Mouse (Mus musculus) gonadal fat pad, adult 2 months (tissue): ENCODE data around the gene Tnnt1. TPM values are rescaled to one million over a fixed set of nuclear protein-coding genes. Genes with fewer than 3 reads are reported as not detected.
"Not testable (repeated sequence)": the region's sequence is repeated elsewhere in the genome, so short reads cannot be mapped to it uniquely, and the experiment has no call there.

ENCODE experiments used
- DNase-seq: peaks from one replicate; pipeline ENCODE4 v3.0.0-alpha.2; 2012; ENCODE audit warnings: low read depth
- polyA plus RNA-seq: library from polyadenylated mRNA; depleted of rRNA; stranded (reverse); fragments of >200 nt; gene quantifications from 2 replicates; pipeline ENCODE4 v1.2.3, GENCODE M21; 2012; rRNA removed

Gene Tnnt1
- polyA plus RNA-seq: 4.9 and 8.0 TPM in 2 replicates

DNA sequence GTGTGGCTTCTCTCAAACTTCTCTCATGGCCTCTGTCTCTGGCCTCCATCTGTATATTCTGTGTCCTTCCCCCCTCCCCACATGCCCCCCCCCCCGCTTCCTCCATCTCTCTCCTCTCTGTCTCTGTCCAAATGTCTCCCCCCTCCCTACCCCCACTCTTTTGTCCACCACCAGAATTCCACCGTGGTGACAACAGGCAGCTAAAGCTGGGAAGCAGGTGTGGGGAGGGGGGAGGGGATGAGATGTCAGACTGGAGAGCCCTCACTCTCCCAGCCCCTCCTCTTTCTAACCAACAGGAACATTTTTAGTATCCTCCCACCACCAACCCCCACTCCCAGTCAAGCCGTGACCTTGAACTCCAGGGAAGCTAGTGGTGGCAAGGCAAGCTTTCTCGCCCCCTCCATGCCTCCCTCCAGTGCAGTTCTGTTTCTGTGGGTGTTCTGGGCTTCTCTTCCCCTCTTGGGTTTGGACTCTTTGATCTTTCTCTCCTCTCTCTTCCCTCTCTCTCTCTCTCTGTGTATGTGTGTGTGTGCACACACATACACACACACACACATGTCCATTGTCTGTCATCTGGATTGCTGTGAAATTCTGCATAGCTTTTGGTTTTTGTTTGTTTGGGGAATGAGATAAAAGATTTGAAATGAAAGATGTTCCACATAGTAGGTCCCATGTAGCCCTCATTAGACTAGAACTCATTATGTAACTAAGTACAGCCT lies at the start of gene Tnnt1:
Gene Tnnt1, minus strand, starts transcription at position 51 of the 719 bp plus-strand sequence.
- no peak for DNase-seq

DNA sequence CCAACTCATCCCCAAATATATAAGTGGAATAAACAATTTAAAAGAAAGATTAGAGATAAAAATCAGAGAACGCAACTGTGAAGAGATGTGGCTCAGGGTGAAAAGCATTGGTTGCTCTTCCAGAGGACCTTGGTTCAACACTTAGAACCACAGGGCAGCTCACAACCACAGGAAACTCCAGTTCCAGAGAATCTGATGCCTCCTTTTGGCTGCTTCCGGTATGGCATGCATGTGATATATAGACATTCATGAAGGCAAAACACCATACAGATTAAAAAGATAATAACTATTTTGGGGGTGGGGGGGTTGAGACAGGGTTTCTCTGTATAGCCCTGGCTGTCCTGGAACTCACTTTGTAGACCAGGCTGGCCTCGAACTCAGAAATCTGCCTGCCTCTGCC lies 46.5 kb upstream of the Tnnt1 start:
- DNase-seq: no peak

DNA sequence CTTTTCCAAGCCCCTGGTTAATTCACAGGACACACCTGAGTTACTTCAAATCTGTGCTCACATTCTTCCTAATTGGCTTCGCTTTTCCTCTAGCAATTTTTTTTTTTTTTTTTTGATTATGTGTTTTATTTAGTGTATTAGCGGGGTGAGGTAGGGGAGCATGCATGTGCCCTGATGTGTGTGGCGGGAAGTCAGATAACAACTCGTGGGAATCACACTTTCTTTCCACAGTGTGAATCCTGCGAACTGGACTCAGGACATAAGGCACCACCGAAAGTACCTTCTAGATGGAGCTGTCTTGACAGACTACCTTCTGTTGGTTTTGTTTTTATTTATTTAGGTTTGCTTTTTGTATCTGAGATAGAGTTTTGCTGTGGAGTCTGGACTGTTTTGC lies 41.0 kb upstream of the Tnnt1 start:
- DNase-seq: no peak

DNA sequence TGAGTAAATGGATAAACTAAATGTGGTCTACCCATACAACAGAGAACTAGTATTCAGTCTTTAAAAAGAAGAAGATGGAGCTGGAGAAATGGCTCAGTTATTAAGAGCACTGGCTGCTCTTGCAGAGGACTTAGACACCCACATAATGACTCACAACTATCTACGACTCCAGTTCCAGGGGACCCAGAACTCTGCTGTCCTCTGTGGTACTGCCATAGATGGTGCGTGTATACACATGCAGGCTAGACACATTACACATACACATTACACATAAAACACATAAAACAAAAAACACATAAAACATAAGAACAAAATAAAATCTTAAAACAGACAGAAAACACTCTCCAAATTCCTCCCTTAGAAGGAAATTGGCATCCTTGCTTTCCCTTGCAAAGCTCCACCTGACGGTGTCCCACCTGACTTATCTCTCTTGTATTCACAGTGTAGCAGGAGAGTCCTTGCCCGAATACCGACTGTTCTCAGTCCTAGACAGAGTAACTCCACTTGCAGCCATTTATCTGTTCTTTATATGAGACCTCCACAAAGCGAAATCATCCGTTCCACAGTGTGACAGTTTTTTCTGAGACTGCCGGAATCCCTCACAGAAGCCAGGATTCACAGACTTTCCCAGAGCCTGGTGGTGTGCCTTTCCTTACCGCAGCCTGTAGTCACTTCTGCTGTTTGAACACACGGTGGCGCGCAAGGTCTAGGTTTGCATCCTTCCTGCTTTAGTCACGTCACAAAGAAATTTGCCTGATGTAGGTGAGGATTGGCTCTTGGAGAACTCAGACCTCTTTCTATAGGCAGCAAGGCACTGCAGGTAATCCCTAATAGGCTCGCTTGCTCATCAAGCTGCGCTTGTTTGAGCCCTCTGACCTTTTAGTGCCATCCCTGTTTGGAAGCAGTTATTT lies 40.3 kb upstream of the Tnnt1 start:
- no peak for DNase-seq

DNA sequence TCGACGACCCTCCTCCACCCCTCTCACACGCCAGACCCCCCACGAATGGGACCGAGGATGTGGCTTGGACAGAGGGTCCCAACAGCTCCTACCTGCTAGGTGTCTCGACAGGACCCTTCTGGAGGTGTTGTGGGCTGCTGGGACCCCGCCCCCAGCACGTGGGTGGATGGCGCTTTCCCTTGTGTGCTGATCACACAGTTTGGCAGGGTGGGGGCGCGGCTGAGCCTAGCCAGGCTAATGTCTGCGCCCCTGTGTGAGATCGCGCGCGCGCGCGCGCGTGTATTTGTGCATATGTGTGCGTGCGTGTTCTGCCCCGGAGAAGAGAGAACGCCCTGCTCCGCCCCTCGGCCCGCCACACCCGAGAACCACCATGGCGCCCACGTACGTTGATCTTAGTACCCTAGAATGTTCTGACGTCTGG lies 31.0 kb upstream of the Tnnt1 start, which contains the start of gene Syt5:
Gene Syt5, minus strand, starts transcription at position 321 of the 421 bp plus-strand sequence.
- no peak for DNase-seq

DNA sequence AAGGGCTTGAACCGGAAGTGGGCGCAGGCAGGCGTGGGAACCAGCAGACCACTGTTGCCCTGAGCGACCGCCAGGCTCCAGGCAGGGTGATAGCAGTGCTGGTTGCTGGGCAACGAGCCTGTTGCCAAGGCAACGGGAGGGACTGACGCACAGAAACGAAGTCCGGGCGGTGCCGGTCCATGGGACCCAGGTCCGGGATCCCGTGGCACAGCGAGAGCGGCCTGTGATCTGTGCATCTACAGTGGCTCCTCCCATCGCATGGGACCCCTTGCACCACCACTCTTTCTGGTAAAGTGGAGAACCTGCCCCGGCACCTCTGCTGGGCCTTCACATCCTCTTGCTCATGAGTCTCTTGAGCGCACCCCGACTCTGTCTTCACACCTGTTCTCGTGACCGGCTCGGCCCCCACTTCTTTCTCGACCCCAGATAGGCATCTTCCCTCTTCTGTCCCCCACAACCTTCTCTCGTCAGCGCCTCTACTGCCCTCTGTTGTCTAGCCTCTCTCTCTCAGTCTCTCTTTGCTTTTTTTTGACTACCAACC lies 30.5 kb upstream of the Tnnt1 start:
- DNase-seq: no peak

DNA sequence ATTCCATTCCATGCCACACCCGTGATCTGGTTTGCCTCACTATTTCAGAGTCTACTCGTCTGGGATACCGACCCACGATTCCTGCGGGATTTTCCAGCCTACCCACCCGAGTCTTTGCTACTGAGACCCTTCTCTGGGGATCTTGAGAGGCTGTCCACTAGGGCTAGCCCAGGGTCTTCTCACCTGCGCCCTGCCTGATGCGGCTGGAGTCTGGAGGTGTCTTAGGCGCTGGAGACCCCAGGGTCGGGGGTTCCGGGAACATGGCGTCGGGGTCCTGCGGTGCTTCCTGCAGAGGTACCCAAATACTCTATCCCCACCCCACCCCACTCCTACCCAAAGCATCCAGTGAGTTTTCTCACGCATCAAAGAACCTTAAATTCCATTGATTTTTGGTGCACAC lies 29.9 kb upstream of the Tnnt1 start:
- no peak for DNase-seq

DNA sequence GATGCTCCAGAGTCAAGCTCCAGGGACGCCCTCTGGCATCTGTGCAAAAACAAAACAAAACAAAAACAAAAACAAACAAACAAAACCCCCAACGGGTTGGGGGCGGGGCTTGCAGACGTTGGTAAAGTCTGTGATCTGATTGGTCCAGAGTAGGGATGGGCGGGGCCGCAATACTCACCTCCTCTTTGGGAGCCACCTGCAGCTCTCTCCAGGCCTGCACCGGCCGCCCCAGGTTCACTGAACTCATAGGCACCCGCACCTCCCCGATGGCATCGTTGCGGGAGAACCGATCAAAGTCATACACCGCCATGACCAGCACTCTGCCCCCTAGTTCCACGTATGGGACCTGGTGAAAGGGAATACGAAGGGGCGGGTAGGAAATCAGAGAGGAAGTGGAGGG lies 25.8 kb upstream of the Tnnt1 start:
- no peak for DNase-seq

DNA sequence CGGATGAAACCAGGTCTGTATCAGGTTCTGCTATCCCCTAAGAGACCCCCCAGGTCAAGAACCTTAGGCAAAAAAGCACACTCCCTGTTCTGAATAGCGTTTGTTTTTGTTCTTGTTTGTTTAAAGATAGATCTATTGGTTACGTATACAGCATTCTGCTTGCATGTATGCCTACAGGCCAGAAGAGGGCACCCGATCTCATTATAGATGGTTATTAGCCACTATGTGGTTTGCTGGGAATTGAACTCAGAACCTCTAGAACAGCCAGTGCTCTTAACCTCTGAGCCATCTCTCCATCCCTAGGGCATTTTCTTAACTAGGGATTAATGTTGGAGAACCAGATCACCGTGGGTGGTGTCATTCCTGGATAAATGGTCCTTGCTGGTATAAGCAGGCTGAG lies 25.2 kb upstream of the Tnnt1 start:
- no peak for DNase-seq

DNA sequence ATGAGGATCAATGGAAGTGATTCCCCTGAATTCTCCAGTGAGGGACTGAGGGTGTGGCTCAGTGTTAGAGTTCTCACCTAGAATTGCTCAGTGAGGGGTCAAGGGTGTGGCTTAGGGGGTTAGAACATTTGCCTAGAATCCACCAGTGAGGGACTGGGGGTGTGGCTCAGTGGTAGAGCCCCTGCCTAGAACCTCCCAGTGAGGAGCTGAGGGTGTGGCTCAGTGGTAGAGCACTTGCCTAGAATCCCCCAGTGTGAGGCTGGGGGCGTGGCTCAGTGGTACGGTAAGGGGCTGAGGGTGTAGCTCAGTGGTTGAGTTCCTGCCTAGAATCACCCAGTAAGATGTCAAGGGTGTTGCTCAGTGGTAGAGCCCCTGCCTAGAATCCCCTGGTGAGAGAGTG lies 22.8 kb upstream of the Tnnt1 start:
- DNase-seq: no peak

DNA sequence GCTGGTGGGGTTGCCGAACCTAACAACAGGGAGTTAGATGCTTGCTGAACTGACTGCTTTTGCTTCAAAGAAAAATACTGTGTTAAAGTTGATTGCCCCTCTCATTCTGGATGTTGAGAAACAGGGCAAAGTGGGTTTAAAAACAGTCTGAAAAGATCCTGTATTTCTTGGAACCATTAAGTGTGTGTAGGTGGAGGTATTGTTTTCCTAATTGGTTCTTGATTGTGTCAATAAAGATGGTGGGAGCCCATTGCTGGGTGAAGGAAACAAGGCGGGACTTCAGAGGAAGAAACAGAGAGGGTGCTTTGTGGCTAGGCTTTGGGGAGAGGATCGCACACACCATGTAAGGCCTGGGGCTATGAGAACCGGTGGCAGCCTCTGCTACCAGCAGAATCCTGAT lies 21.0 kb upstream of the Tnnt1 start:
- DNase-seq: no peak

DNA sequence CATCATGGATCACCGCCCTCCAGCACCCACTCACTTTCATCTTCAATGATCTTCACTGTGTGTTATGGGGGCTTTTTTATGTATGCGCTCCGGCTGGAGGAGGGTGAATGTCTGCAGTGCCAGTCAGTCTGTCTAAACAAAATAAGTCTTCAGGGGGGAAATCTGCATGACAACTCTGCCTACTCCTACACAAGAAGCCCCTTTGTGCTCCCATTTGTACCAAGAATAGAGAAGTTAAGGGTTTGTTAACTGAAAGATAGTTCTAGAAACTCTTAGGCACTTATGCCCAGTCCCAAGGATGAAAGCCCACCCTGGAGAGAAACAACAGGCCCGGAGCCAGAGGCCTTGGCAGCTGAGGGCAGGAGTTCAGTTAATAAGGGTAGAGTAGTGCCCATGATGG lies 20.2 kb upstream of the Tnnt1 start:
- DNase-seq: no peak

DNA sequence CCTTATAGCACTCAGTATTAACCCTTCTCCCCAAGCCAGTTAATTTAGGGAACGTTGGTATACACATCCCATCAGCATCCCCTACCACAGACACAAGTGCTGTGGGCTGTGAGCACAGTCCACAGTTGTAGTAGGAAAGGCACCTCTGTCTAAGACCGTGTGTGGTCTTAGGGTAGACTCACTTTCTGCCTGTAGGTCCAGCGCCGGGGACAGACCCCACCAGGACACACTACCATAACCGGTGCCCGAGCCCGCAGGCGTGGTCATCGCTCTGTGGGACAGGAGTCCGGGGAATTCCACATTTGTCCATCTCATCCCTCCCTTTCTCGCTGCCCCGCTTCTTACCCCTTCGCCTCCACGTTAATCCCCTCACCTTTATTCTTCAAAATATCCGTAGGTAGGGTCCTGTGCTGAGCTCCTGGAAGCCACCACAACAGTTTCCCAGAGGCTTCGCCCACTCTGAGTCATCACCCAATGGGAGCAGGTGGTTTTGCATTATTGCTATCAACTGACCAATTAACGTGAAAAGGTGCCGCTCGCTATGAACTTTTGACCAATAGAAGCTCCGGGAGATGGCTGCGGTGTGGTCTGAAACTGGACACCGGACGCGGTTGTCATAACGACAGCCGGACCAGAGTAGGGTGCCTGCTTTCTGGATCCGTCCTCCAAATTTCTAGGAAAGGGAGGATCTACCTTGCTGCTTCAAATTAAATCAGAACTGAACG lies 16.0 kb upstream of the Tnnt1 start, which contains the start of gene Dnaaf3:
Gene Dnaaf3, minus strand, starts transcription at position 449 of the 725 bp plus-strand sequence.
- DNase-seq: no peak

DNA sequence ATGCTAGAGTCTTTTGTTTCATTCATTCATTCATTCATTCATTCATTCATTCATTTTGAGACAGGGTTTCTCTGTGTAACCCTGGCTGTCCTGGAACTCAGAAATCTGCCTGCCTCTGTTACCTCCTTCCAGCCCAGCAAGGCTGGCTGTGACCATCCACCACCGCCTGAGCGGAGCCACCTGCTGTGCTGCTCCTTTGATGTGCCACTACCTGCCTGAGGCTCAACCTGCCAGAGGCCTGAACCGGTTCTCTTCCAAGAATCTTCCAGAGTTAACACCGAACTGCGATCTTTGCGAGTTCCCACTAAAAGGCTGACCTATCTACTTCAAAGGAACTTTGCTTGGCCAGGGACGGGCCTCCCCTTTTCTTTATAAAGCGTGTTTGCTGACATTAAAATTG lies 14.0 kb upstream of the Tnnt1 start:
- not testable (repeated sequence) for DNase-seq

DNA sequence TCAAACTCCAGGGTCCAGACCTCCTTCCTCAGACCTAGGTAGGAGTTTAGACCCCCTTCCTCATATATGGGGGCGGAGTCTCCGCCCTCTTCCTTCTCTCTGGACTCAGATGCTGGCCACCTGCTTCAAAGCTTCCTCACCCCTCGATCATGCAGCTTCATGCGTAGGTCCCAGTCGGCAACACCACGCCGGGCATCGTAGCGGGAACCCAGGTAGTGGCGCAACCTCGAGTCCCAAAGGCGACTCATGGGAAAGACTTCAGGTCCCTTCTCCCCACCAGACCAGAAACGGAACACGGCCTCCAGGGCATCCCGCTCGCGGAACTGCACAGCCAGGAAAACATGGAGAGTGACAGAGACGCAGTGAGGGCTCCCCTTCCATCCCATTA lies 11.1 kb upstream of the Tnnt1 start:
- no peak for DNase-seq

DNA sequence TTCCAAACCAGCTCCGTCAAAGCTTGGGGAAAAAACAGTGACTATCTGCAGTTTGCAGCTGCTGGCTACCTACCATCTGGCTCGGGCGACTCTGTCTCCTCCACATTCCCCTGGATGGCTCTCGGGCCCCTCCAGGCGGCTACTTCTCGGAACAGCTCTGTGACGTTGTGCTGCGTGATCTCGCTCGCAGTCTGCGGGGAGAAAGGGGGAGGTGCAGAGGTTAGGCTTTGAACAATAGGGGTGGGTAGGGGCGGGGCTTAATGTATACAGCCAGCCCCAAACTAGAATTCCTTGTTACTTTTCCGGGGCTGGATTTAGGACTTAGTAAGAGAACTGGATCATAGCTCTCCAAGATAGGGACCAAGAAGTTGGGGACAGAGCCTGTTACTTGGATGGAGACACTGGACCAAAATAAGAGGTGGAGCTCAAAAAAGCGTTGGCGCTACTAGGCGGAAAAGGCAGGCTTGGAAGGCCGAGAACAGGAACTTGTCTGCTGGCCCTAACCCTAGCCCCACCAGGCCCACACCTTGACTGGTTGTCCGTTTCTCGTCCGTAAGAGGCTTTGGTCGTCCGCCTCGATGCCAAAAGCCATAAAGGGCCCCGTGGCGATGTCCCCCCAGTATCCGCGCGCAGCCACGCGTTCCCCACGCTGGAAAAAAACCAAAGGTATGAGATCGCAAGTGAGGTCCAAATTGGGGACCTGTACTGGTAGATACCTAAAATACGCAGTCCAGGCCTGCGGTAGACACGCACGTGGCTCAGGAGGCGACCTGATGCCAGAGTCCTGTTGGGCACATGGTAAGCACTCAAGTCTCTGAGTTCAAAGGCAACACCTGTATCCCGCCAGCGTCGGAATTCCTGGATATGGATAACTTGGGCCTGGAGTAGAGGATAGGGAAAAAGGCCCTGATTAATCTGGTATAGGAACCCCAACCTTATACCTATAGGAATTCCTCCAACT lies 10.4 kb upstream of the Tnnt1 start:
- peak; percentile 52 for DNase-seq

DNA sequence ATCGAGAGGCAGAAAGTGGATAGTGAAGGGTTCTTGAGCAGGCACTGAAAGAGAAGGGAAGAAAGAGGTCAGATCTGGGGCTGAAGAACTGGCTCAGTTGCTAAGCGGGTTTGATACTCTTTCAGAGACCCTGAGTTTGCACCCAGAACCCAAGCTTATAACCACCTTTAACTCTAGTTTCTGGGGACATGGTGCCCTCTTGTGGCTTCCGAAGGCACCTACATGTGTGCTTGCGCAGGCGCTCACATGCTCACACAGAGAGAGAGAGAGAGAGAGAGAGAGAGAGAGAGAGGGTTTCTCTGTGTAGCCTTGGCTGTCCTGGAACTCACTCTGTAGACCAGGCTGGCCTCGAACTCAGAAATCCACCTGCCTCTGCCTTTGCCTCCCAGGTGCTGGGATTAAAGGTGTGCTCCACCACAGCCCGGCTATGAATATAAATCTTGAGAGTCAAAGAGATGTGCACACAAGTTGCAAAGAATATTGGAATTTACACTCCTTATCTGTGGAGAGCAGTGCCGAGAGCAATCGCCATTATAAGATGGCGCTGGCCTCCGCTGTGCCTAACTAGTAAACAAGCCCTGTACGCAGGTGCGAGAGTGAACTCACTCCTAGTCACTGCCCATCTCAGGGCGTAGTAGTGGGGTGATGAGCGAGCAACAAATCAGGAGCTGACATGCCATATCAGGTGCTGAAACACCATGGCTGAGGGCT lies 8.2 kb upstream of the Tnnt1 start, which contains the start of gene Tnni3:
Gene Tnni3, minus strand, starts transcription at position 18 of the 711 bp plus-strand sequence.
- not testable (repeated sequence) for DNase-seq

DNA sequence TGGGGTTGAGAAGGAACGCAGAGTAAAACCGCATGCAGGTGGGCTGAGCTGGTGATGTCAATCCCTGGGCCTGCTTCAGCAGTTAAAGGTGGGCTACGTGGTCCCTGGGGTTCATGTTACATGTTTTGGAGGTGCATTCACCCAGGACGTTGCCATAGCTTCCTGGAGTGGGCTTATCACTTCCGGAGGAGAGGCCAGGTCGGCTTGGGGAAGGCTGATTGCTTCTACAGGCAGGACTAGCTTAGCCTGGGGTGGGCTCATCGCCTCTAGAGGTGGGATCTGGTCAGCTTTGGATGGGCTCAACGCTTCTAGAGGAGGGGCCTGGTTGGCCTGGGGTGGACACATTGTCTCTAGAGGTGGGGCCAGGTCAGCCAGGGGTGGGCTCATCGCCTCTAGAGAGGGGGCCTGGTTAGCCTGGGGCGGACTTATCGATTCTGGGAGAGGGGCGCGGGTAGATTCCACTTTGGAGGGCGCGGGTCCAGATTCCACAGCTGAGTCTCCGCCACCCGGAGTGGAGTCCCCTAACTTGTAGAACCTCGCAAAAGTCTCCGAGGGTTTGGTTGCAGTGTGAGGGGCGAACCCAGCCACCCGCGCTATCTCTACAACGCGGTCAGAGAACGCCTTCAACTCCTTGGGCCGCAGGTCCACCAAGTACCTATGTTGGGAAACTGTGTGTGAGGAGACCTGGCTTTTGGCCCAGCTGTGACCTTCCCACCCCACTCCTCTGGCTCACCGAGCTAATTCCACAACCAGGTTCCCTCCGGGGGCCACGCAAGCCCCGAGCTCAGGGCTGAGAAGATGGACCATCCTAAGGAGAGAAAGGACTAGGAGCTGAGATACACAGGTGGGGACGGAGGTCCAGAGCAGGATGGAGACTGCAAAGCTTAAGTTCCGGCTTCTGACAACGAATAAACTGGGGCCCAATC lies 7.3 kb upstream of the Tnnt1 start:
- DNase-seq: no peak

DNA sequence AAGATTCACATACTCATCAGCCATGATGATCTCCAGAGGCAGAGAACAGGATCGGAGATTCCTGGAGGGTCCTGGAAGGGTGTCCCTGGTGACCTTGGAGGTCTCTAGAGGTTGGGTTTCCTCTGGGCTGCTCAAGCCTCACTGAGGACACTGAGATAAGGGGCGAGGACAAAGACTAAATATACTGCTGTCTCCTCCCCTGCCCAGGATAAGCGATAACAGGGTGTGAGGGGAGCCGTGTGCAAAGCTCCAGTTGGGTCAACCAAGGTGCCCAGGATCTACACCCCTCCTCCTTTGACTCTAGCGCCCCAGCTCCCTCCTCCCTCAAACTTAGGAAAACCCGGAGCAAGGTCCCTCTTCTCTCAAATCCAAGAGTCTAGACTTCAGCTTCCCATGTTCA lies 6.1 kb upstream of the Tnnt1 start:
- no peak for DNase-seq
